Mouse (Mus musculus) limb, embryonic 14.5 days (tissue): ENCODE data around the gene BC025920. TPM values are rescaled to one million over a fixed set of nuclear protein-coding genes. Genes with fewer than 3 reads are reported as not detected.
"Not testable (repeated sequence)": the region's sequence is repeated elsewhere in the genome, so short reads cannot be mapped to it uniquely, and the experiment has no call there.

Source experiments
- ATAC-seq: fragments of 200-750 bp; cut with Nextera tagmentation; 2 replicates; pipeline ENCODE4 v1.8.0; 2017; ENCODE audit warnings: low read depth, moderate number of reproducible peaks, moderate TSS enrichment; ENCODE audit not compliant: low FRiP score
- DNase-seq: peaks from one replicate; pipeline ENCODE4 v3.0.0-alpha.2; 2015; ENCODE audit warnings: low spot score
- H3K27ac ChIP-seq: fragments of 300-500 bp; sonication (generic); replicated peaks from 2 replicates; pipeline ENCODE4 v1.5.1; 2014; ENCODE audit warnings: low read depth, mild to moderate bottlenecking, low read length, moderate library complexity, mixed read lengths
- H3K27me3 ChIP-seq: fragments of 300-500 bp; sonication (generic); 2 replicates; pipeline ENCODE4 v1.6.1; 2014; ENCODE audit warnings: low read length, mixed read lengths; ENCODE audit not compliant: control insufficient read depth, insufficient read depth
- H3K36me3 ChIP-seq: fragments of 300-500 bp; sonication (generic); 2 replicates; pipeline ENCODE4 v1.6.1; 2014; ENCODE audit warnings: mild to moderate bottlenecking, low read length, moderate library complexity, mixed read lengths; ENCODE audit not compliant: control insufficient read depth, insufficient read depth
- H3K4me1 ChIP-seq: fragments of 300-500 bp; sonication (generic); 2 replicates; pipeline ENCODE4 v1.6.1; 2014; ENCODE audit warnings: antibody characterized with exemption, low read length, mixed read lengths; ENCODE audit not compliant: control insufficient read depth, insufficient read depth
- H3K4me2 ChIP-seq: fragments of 300-500 bp; sonication (generic); replicated peaks from 2 replicates; pipeline ENCODE4 v1.6.1; 2014; ENCODE audit warnings: low read depth, mild to moderate bottlenecking, low read length, moderate library complexity; ENCODE audit not compliant: severe bottlenecking
- H3K4me3 ChIP-seq: fragments of 300-500 bp; sonication (generic); replicated peaks from 2 replicates; pipeline ENCODE4 v1.5.1; 2014; ENCODE audit warnings: low read length
- H3K9ac ChIP-seq: fragments of 300-500 bp; sonication (generic); 2 replicates; pipeline ENCODE4 v1.6.1; 2014; ENCODE audit warnings: mild to moderate bottlenecking, low read depth, low read length, moderate library complexity; ENCODE audit not compliant: severe bottlenecking
- H3K9me3 ChIP-seq: fragments of 300-500 bp; sonication (generic); 2 replicates; pipeline ENCODE4 v1.6.1; 2016; ENCODE audit warnings: low read length; ENCODE audit not compliant: control insufficient read depth
- POLR2A ChIP-seq: fragments of 200-500 bp; IDR thresholded peaks from 2 replicates; pipeline ENCODE4 v1.8.0; 2012; ENCODE audit warnings: inconsistent platforms, mild to moderate bottlenecking, moderate library complexity, borderline replicate concordance; ENCODE audit not compliant: insufficient read depth, insufficient read length; ENCODE audit errors: extremely low read depth
- WGBS: fragments of 180-500 bp; shearing (Covaris S2); extraction: QIAGEN DNeasy Blood & Tissue Kit; methylation state at CpG from one replicate; pipeline ENCODE4 v1.1.7; 2014; 5-methylcytosine and 5-hydroxymethylcytosine counted together
- polyA plus RNA-seq, 2 experiments: library from polyadenylated mRNA; depleted of rRNA in 1 of 2; stranded (reverse) in 1 of 2; unstranded in 1 of 2; fragments of >200 nt; fragmentation: Nextera tagmentation in 1 of 2; extraction: Ambion mirVana in 1 of 2; gene quantifications; 2 replicates each; pipeline versions ENCODE4 v1.2.1 to v1.2.3; 2012 to 2014

BC025920 gene
- polyA plus RNA-seq, 2 experiments: 0.78 to 3.8 TPM

DNA sequence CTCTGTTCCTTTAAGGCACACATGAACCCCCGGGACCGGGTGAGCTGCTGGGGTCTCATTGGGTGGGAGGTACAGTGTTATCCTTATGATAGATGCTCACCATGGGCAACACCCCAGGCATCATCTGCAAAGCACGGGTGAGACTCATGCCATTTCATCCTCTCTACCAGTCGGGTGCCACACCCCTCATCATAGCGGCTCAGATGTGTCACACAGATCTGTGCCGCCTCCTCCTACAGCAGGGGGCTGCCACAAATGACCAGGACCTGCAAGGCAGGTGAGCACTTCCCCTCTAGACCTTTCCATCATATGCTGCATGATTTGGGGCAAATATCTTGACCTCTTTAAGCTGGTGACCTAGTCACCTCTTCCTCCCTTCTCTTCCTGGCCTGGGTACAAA, 32.0 kb downstream of the BC025920 start:
- WGBS: 73% methylated on average over 6 of the region's 6 CpGs
- Histone ChIP-seq H3K4me1 (peaks cover 14% of the 10 kb centered on the region), H3K9me3 (no peaks in the 10 kb centered on the region), H3K4me3 (no peak overlapping the region), H3K27me3 (no peaks in the 10 kb centered on the region), H3K36me3 (no peaks in the 10 kb centered on the region), H3K4me2 (no peak overlapping the region), H3K27ac (no peak overlapping the region), H3K9ac (no peak overlapping the region)
- DNase-seq (no peak), ATAC-seq (no peak)
- no peak for TF ChIP-seq POLR2A

DNA sequence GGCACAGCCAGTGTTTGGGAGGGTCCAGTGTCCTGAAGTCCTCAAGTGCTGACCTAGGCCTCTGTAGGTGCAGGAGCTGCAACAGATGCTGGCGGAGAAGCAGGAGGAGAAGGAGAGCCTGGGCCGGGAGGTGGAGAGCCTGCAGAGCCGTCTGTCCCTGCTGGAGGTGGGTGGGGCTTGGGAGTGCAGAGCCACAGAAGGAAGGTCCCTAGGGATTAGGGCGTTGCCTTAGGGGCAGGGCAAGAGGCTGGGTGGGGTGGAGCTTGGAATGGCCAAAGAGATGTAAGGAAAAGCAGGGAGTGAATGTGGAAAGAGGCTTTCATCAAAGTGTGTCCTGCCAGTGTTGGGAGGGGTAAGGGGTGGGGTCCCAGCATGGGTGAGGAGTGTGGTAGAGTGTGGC, 34.8 kb downstream of the BC025920 start:
- 43% methylated on average over 4 of the region's 4 CpGs for WGBS
- not testable (repeated sequence) for H3K9ac ChIP-seq, H3K4me3 ChIP-seq, H3K36me3 ChIP-seq, DNase-seq, H3K27me3 ChIP-seq, H3K9me3 ChIP-seq, H3K4me2 ChIP-seq, H3K27ac ChIP-seq, ATAC-seq
- peaks cover 13% of the 10 kb centered on the region for H3K4me1 ChIP-seq

DNA sequence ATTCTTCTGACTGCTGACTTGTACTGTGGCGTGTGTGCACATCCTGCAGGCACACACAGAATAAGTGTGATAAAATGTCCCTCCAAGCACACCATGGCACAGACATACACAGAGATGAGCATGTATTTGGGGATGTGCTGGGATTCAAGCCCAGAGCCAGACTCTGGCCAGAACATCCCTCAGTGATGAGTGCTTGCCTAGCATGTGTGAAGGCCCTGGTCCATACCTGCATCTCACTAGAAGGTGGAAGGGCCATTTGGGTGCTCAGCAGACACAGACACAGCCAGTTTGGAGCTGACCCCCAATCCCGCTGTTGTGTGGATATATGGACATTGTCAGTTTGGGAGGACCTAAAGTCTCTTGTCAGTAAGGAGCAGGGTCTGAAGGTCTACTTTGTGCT, 35.5 kb downstream of the BC025920 start:
- no peaks in the 10 kb centered on the region for H3K27me3 ChIP-seq
- no peak overlapping the region for H3K4me2 ChIP-seq
- no peak overlapping the region for H3K4me3 ChIP-seq
- WGBS: 95% methylated on average over 2 of the region's 2 CpGs
- H3K9me3 ChIP-seq: no peaks in the 10 kb centered on the region
- H3K27ac ChIP-seq: no peak overlapping the region
- TF ChIP-seq POLR2A: no peak
- H3K4me1 ChIP-seq: peaks cover 13% of the 10 kb centered on the region
- no peak overlapping the region for H3K9ac ChIP-seq
- ATAC-seq (no peak), DNase-seq (no peak)
- H3K36me3 ChIP-seq: no peaks in the 10 kb centered on the region

DNA sequence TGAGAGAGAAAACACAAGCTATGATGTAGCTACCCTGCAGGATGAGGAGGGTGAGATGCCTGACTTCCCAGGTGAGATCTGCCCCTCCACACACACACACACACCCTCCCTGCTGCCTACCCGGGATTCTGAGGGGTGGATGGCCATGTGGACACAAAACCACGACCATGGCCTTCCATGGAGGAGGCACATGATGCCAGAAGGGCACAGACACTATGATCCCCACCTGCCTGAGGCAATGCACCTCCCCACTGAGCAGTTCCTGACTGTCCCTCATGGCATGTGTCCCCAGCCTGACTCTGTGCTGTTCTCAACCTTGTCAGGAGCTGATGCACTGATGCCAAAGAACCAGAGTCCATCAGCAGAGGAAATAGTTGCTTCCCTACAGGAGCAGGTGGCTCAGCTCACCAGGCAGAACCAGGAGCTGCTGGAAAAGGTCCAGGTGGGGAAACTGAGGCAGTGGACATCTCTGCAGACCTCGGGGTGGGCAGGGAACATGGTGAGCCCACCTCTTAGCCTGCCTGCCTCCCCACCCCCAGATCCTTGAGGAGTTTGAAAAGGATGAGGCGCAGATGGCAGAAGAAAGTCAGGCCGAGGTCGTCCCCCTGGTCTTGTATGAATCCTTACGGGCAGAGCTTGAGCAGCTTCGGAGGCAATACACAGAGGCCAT, 36.0 kb downstream of the BC025920 start:
- ATAC-seq (no peak), DNase-seq (no peak)
- Histone ChIP-seq H3K36me3 (no peaks in the 10 kb centered on the region), H3K4me1 (peaks cover 13% of the 10 kb centered on the region), H3K4me3 (peak overlapping the region; percentile 78), H3K27ac (no peak overlapping the region), H3K9me3 (no peaks in the 10 kb centered on the region), H3K9ac (peak overlapping the region; percentile 89; the same call in 1 of the 2 replicates), H3K27me3 (no peaks in the 10 kb centered on the region), H3K4me2 (peak overlapping the region; percentile 84)
- WGBS: 76% methylated on average over 8 of the region's 8 CpGs
- no peak for TF ChIP-seq POLR2A

DNA sequence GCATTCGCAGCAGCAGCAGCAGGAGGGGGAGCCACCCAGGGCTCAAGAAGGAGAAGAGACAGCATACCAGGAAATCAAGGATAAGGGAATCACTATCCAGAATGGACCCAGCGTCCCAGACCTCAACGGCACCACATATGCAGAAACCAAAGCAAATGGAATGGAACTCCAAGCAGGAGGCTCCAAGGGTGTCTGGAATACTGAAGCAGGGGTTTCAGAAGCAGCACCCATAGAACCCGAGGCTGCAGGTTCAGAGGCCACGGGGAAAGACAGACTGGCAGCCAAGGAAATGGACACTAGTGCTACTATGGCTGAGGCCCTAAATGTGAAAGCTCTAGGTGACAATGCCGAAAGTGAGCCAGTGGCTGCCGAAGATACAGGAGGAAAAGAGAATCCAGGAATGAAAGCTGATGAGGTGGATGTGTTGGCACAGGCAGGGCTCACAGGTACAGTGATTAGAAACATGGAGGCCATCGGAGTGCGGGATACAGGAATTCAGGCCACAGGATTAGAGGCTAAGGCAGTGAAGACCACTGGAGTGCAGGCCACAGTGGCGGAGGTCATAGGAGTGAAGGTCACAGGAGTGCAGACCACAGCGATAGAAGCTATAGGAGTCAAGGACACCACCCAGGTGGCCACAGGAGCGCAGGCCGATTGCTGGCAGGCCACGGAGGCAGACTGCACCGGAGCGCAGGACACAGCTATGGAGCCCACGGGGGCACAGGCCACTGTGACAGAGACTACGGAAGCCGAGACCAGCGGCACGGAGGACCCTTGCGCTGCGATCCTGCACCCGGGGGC, 36.8 kb downstream of the BC025920 start:
- ATAC-seq: no peak
- no peaks in the 10 kb centered on the region for H3K27me3 ChIP-seq
- WGBS: 18% methylated on average over 24 of the region's 24 CpGs

More for the DNA sequence above, 36.8 kb downstream of the BC025920 start:
- H3K9ac ChIP-seq: peak overlapping the region; percentile 89
- no peaks in the 10 kb centered on the region for H3K36me3 ChIP-seq
- DNase-seq: no peak
- TF ChIP-seq POLR2A: no peak
- H3K27ac ChIP-seq: peak overlapping the region; percentile 93
- H3K9me3 ChIP-seq: no peaks in the 10 kb centered on the region
- peak overlapping the region; percentile 78 for H3K4me3 ChIP-seq
- H3K4me2 ChIP-seq: peak overlapping the region; percentile 84
- H3K4me1 ChIP-seq: peaks cover 13% of the 10 kb centered on the region
